Mouse (Mus musculus) liver, embryonic 14 days (tissue): ENCODE results near the gene Chfr. TPM values are rescaled to one million over a fixed set of nuclear protein-coding genes. Genes with fewer than 3 reads are reported as not detected.

ENCODE experiments used
- polyA plus RNA-seq: library from polyadenylated mRNA; depleted of rRNA; stranded (reverse); fragments of >200 nt; gene quantifications from 2 replicates; pipeline ENCODE4 v1.2.3, GENCODE M21; 2012; rRNA removed

Chfr gene
- polyA plus RNA-seq: 14.7 and 16.9 TPM in 2 replicates

DNA sequence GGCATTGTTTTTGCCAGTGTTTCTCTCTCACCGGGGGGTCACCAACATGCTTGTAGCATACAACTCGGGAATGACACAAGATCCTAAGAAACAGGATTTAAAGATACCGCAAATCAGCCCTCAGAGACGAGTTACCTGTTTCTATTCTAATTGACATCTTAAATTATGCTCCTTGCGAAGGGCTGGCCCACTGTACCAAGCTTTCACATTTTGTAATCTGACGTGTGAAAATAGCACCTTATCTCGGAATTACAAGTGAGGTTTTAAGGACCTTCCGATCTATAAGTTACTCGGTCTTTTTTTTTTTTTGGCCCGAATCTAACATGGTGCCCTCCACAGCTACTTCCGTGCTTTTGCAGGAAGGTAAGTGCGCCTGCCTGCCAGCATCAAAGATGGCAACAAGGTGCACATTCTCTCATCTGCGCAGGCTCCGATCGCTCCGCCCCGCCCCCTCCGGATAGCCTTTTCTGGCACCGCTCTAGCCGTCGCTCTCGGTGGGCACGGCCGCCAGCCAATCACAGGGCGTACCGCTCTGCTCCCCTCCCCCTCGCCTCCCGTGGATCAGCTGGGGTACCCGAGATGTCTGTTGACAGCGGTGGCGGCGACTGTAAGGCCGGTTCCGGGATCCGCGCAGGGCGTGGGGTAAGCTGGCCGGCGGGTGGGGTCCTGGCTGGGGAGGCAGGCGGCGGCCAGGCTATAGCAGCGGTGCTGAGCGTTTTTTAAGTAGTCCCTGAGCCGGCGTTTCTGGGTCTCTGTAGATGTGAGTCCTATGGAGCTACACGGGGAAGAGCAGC is at the start of gene Chfr:
Chfr (plus strand) TSS at position 550 of the 794 bp plus-strand sequence.

DNA sequence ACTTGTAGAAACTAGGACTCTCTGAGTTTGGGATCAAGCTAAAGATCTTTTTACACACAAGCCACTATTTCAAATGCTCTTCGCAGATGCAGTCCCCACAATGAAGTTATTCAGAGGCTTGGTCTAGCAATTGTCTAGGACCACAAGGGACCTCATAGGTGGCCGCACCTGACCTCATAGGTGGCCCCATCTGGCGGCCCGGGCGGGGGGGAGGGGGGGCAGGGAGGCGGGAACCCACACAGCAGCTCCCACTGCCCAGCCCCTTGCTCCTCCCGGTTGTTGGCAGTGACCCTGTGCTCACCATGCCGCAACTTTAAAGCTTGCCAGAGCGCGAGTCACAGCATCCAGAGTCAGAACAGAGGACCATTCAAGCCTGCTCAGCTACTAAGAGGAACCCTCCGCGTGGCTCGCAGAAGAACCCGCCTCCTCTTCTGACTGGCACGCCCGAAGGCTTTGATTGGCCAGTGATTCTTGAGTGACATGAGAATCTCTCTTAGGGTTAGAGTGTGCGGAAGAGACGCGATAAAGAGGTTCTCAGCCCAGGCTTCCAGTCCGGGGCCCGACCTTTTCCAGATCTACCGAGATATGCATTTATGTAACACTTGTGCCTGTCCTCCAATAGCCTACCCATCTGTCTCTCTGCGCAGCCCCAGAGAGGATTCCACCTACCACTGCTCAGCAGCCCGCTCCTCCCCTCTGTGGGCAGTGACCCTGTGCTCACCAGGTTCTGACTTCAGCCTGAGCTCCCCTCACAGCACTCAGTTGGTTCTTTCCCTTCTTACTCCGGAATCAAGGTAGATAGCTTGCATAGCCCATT is 41.4 kb upstream of the Chfr start, which contains the start of gene Gm35315:
Gm35315 (minus strand) TSS at position 391 of the 817 bp plus-strand sequence.

DNA sequence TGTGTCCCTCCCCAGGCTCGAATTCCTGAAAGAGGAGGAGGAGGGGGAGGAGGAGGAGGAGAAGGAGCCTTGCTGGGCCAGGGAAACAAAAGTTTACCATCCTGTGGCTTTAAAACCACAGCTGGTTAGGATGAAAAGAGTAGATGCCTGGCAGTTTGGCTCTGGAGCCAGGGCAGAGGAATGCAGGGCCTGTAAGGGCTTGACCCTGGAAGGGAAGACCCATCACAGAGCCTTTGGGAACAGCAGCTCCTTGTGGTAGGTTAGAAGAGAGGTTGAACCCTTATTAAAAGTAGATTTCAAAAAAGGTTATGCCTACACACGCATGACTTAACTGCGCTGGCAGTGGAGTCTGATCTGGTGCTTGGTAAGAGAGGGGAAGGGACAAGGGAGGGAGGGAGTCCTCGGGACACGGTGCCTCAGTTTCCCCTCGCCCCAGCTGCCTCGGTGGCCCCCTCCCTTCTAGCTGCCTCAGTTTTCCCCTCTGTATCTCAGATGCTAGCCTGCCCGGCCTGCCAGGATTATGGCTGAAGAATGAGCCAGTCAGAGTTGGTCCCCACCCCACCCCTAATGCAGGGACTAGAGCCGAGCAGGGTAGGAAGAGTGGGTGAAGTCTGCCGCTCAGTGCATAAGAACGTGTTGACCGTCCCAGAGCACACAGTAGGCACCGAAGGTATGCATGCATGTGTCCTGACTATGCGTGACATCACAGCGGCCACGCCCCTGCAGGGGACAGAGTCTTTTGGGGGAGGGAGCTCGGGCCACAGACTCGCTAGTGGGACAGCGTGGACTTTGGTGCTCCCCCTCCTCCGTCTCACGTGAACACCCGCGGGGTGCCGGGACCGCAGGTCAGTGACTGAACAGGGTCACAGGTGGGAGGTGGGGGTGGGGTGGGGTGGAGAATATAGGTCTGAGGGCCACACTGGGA is 35.7 kb upstream of the Chfr start, which contains the start of gene Plcxd1:
Plcxd1 (plus strand) TSS at position 314 of the 925 bp plus-strand sequence.

DNA sequence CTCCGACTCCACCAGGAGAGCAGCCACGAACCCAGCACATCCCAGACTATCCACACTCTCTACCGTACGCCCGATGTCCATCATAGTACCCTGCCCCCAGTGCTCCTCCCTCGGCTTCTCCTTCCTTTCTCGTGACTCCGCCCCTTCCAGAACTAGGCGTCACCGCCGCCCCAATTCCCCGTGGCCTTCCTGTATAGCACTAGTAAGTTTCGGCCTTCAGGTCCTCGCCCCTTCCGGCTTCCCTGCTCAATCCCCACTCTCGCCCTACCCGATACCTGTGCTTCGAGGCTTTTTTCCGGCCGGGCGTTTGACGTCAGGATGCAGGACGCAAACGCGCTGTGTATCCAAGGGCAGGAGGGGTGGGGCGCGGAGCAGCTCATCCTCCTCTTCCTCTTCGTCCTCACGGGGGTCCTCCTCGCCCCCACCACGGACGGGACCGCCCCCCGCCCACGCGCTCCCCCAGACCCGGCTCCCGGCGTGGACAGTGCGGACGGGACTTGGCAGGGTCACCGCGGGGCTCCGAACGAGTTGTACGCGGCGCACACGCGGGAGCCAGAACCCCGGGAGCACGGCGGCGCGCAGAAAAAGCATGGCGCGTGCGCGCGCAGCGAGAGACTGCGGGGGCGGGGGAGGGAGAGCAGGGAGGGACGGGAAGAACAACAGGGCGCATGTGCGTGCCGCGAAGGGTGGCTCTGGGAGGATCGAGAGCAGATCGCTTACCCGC is 27.9 kb upstream of the Chfr start, which contains the start of gene Gtpbp6:
Gtpbp6 (minus strand) TSS at position 617 of the 724 bp plus-strand sequence.

DNA sequence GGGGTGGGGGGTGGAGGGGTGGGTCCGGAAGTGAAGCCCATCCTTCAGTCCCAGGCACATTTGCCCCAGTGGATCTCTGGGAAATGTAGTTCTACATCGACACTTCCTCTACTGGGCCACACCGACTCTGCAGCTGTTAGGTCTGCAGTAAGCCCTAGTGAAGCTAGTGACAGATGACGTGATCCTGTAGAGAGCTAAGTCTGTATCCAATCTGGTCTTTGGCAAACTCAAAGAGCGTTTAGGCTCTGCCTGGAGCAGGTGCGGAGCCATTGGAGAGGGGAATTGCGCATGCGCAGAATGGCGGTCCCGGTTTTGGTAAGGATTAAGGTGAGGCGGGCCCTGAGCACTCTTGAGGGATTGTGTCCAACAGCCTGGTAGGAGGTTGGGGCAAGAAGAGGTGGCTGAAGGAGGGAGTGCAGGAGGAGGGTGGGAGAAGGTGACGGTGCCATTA is 25.6 kb upstream of the Chfr start, which contains the start of gene Zfp605:
Zfp605 (plus strand) TSS at position 102 of the 451 bp plus-strand sequence.

DNA sequence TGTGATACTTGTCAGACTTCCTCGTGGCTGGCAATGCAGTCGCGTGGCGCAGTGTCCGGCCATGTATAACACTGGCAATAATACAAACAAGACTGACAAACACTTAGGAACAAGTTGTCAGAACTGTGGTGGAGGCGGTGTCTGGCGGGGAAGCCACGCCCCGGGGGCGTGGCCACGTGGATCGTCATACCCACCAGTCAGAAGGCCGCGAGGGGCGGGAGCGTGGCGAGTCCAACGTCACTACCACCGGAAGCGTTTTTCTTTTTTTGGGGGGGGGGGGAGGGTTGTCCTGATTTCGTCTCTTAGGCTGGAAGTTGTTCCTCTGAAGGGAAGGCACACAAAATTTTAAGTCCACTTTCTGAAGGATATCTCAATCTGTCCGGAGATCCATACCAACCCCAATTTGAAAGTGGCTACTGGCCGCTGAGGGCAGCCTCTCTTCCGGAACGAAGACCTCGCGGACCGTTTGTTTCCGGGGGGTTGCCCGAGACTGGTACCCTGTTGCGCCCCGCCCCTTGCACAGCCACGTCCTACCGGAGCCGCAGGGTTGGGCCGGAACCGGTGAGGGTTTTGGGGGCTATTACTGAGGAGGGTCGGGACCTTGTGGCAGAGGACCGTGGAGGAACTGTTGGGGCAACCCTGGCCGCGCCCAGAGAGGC is 40.8 kb downstream of the Chfr start, which contains the start of gene Golga3:
Golga3 (plus strand) TSS at position 340 of the 659 bp plus-strand sequence.

Other genes with a start within 250 kb of the Chfr start
- gene Gm15446, start 212.4 kb upstream of the Chfr start, polyA plus RNA-seq: 0.02 TPM in 2 replicates
- gene Zfp932, start 139.3 kb upstream of the Chfr start, polyA plus RNA-seq: 5.0 and 5.3 TPM in 2 replicates
- gene Gm17655, start 63.3 kb upstream of the Chfr start, polyA plus RNA-seq: 0.83 and 1.2 TPM in 2 replicates
- 0.84 and 0.86 TPM in 2 replicates for gene Gm35315, start 41.4 kb upstream of the Chfr start, polyA plus RNA-seq
- 0.07 and 0.18 TPM in 2 replicates for gene Plcxd1, start 35.9 kb upstream of the Chfr start, polyA plus RNA-seq
- gene Gtpbp6, start 27.6 kb upstream of the Chfr start, polyA plus RNA-seq: 17.9 and 19.1 TPM in 2 replicates
- 0.68 and 0.84 TPM in 2 replicates for gene Zfp605, start 25.8 kb upstream of the Chfr start, polyA plus RNA-seq
- 5.0 and 5.1 TPM in 2 replicates for gene Golga3, start 40.9 kb downstream of the Chfr start, polyA plus RNA-seq
- gene Ankle2, start 95.2 kb downstream of the Chfr start, polyA plus RNA-seq: 5.9 and 7.0 TPM in 2 replicates
- gene Pgam5, start 134.1 kb downstream of the Chfr start, polyA plus RNA-seq: 17.6 and 20.1 TPM in 2 replicates
- 14.8 and 17.5 TPM in 2 replicates for gene Pxmp2, start 150.3 kb downstream of the Chfr start, polyA plus RNA-seq
- 14.8 and 18.5 TPM in 2 replicates for gene Pole, start 150.5 kb downstream of the Chfr start, polyA plus RNA-seq
- 0.02 TPM in 1 of 2 replicates, not detected in the other for gene P2rx2, start 207.4 kb downstream of the Chfr start, polyA plus RNA-seq
- gene Lrcol1, start 208.9 kb downstream of the Chfr start, polyA plus RNA-seq: not detected in 2 replicates